Mouse (Mus musculus) right cerebral cortex, adult 18-20 months (tissue): Measurements from ENCODE around the gene Klk5.

ENCODE experiments used
- DNase-seq: peaks from one replicate; pipeline ENCODE4 v3.0.0; 2022; ENCODE audit warnings: mixed read lengths

The Klk5 gene

DNA sequence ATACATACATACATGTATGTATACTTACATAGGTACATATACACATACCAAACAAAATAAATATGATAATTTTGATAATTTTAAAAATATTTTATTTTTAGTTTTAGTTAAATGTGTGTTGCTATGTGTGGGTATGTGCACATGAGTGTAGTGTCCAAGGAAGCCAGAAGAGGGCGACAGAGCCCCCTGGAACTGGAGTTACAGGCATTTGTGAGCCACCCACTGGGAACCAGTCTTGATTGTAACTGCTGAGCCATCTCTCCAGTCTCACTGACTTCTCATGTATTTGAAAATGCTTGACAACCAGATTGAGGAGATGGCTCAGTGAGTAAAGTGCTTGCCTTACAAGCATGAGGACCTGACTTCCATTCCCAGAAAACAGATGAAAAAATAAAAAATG lies 36.5 kb downstream of the Klk5 start:
- no peak for DNase-seq

DNA sequence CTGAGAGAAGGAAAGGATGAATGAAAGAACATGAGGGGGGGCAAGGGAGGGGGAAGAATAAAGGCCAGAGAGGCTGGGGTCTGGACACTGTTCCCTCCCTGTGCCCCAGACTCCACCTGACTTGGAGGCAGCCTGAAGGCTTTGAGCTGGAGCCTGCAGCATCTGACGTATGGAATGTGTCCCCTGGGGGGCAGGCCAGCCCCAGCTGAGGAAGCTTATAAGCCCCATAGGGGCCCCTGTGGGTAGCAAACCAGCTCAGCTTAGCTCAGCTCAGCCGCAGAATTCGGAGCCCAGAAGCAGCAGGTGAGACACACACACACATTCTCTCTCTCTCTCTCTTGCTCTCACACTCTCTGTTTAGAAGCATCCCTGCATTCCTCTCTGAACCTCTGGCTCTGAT lies 39.1 kb downstream of the Klk5 start, which contains the start of gene Klk4:
Gene Klk4 (plus strand): TSS at position 249 of the 400 bp plus-strand sequence.
- no peak for DNase-seq

DNA sequence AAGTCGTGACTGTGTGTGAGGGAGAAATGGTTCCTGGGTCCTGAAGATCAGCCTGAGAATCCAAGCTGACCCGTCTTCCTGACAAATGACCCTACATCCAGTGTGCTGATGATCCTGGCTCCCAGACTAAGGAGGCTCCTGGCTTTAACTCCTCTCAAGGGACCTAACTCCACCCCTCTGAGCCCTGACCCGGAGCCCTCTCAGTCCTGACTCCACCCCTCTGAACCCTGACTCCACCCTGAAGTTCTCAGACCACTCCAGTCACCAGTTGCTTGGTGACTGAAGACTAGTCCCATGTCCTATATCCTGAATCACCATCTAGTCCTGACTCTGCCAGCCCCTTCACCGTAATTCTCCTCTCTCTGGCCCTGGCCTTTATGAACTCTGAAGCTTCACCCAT lies 40.6 kb downstream of the Klk5 start:
- DNase-seq = no peak

DNA sequence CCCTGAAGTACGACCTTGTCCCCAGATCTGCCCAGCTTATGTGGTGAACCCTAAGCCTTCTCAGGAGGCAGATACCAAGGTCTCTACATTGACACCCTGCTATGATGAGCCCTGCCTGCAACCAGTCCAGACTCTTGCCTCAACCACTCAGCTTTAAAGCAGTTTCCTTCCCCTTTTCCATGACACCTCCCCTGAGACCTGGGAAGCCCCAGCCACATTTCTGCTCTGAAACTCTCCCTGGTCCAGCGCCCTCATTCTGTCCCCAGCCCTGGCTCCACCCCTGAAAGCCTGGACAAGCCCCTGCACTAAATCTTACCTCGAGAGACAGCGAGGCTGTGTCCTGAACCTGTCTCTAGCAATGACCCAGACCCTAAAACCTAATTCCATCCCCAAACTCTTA lies 41.0 kb downstream of the Klk5 start:
- no peak for DNase-seq

DNA sequence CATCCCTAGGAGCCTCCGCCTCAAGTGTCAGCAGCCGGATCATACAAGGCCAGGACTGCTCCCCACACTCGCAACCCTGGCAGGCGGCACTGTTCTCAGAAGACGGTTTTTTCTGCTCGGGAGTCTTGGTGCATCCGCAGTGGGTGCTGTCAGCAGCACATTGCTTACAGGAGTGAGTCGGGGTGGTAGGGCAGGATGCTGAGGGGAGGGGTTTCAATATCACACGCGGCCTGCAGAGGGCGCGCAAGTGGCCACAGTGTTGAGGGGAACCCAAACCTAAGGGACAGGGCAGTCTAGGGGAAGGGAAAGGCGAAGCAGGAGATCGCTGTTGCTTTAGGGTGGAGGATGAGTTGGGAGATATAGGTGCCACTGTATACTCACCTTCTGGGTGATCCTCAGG lies 41.8 kb downstream of the Klk5 start:
- DNase-seq = peak; percentile 38

DNA sequence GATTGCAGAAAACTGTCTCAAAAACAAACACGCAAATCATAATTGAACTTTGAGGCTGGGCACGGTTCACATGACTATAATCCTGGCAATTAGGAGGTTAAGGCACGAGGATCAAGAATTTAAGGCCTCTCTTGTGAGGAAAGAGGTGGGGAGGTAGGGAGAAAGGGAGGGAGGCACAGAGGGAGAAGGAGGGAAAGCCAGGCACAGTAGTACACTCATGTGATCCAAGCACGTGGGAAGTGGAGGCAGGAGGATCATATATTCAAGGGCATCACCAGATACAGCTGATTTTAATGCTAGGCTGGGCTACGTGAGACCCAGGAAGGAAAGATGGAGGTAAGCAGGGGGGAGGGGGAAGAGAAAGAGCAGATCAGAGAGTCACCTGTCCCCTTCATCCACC lies 49.6 kb downstream of the Klk5 start:
- DNase-seq = no peak

DNA sequence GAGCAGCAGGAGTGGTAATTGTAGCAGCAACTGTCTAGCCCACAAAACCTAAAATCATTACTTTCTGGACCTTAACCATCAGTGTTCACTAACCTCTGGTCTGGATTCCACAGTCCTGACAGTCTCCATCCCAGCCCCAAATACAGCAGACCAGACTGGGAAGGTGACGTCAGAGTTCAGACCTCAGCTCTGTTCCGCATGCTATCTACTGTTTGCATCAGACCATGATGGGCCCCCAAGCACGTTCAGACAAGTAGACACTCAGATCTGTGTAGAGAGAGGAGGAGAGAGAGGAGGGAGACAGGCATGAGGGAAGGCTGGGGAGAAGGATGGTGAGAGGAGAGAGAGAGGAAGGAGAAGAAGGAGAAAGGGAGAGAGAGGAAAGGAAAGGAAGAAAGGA lies 50.0 kb downstream of the Klk5 start:
- no peak for DNase-seq

DNA sequence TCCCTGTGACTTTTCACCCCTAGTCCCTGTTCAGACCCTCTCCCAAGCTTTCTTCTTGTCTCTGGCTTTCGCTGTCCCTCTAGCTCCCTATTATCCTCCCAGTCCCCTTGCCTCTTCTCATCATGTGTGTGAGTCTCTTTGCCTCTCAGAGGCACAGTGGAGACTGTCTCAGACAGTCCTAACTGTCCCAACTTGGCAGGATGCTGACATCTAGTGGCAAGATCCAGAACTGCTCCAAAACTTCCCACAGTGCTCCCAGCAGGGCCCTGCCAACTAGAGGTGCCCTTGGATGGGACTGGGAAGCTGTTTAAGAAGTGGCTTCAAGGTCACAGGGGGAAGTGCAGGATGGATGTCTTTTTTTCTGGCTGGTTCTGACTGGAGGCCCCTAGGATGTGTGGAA lies 53.1 kb downstream of the Klk5 start:
- DNase-seq = peak; percentile 82
